Mouse (Mus musculus): Measurements from ENCODE around the gene Ddn. TPM values are rescaled to one million over a fixed set of nuclear protein-coding genes. Genes with fewer than 3 reads are reported as not detected.

Gene Ddn
- polyA plus RNA-seq, 1 experiment from 2014 or later, result 0.82 TPM

Other genes with a start within 250 kb of the Ddn start
- gene Ccnt1, start 238.6 kb downstream of the Ddn start, polyA plus RNA-seq (2016; fragmentation: Nextera tagmentation; extraction: Ambion mirVana), result 65.7 and 65.8 TPM in 2 replicates
- not detected in 2 replicates for gene 4930415O20Rik, start 238.5 kb downstream of the Ddn start, polyA plus RNA-seq (2016; fragmentation: Nextera tagmentation; extraction: Ambion mirVana)
- gene Adcy6, start 199.4 kb downstream of the Ddn start, polyA plus RNA-seq (2016; fragmentation: Nextera tagmentation; extraction: Ambion mirVana), result 14.5 and 16.3 TPM in 2 replicates
- 108 and 127 TPM in 2 replicates for gene Cacnb3, start 178.7 kb downstream of the Ddn start, polyA plus RNA-seq (2016; fragmentation: Nextera tagmentation; extraction: Ambion mirVana)
- 16.4 and 23.2 TPM in 2 replicates for gene Ddx23, start 146.6 kb downstream of the Ddn start, polyA plus RNA-seq (2016; fragmentation: Nextera tagmentation; extraction: Ambion mirVana)
- gene Rnd1, start 132.0 kb downstream of the Ddn start, polyA plus RNA-seq (2016; fragmentation: Nextera tagmentation; extraction: Ambion mirVana), result 7.8 and 9.7 TPM in 2 replicates
- gene Ccdc65, start 101.3 kb downstream of the Ddn start, polyA plus RNA-seq (2016; fragmentation: Nextera tagmentation; extraction: Ambion mirVana), result 2.1 and 2.3 TPM in 2 replicates
- gene Fkbp11, start 81.3 kb downstream of the Ddn start, polyA plus RNA-seq (2016; fragmentation: Nextera tagmentation; extraction: Ambion mirVana), result 7.7 and 8.9 TPM in 2 replicates
- gene Arf3, start 46.3 kb downstream of the Ddn start, polyA plus RNA-seq (2016; fragmentation: Nextera tagmentation; extraction: Ambion mirVana), result 69.7 and 77.4 TPM in 2 replicates
- 0.26 and 0.53 TPM in 2 replicates for gene Wnt10b, start 31.3 kb downstream of the Ddn start, polyA plus RNA-seq (2016; fragmentation: Nextera tagmentation; extraction: Ambion mirVana)
- gene Wnt1, start 19.6 kb downstream of the Ddn start, polyA plus RNA-seq (2016; fragmentation: Nextera tagmentation; extraction: Ambion mirVana), result 7.5 and 12.3 TPM in 2 replicates
- gene Prkag1, start 22.0 kb upstream of the Ddn start, polyA plus RNA-seq (2016; fragmentation: Nextera tagmentation; extraction: Ambion mirVana), result 70.1 and 79.2 TPM in 2 replicates
- gene Kmt2d, start 61.7 kb upstream of the Ddn start, polyA plus RNA-seq (2016; fragmentation: Nextera tagmentation; extraction: Ambion mirVana), result 10.4 and 12.3 TPM in 2 replicates
- 27.8 and 27.9 TPM in 2 replicates for gene Rhebl1, start 85.0 kb upstream of the Ddn start, polyA plus RNA-seq (2016; fragmentation: Nextera tagmentation; extraction: Ambion mirVana)
- gene Dhh, start 89.0 kb upstream of the Ddn start, polyA plus RNA-seq (2016; fragmentation: Nextera tagmentation; extraction: Ambion mirVana), result 1.6 and 1.9 TPM in 2 replicates
- gene Lmbr1l, start 108.7 kb upstream of the Ddn start, polyA plus RNA-seq (2016; fragmentation: Nextera tagmentation; extraction: Ambion mirVana), result 35.9 and 40.0 TPM in 2 replicates
- 1,299 and 1,329 TPM in 2 replicates for gene Tuba1b, start 125.1 kb upstream of the Ddn start, polyA plus RNA-seq (2016; fragmentation: Nextera tagmentation; extraction: Ambion mirVana)
- gene Gm49450, start 144.1 kb upstream of the Ddn start, polyA plus RNA-seq (2016; fragmentation: Nextera tagmentation; extraction: Ambion mirVana), result not detected in 2 replicates
- gene Tuba1a, start 144.2 kb upstream of the Ddn start, polyA plus RNA-seq (2016; fragmentation: Nextera tagmentation; extraction: Ambion mirVana), result 10,701 and 10,796 TPM in 2 replicates
- 62.0 and 64.6 TPM in 2 replicates for gene Tuba1c, start 220.4 kb upstream of the Ddn start, polyA plus RNA-seq (2016; fragmentation: Nextera tagmentation; extraction: Ambion mirVana)
- 109 and 168 TPM in 2 replicates for gene Prph, start 245.7 kb upstream of the Ddn start, polyA plus RNA-seq (2016; fragmentation: Nextera tagmentation; extraction: Ambion mirVana)

Data from neural tube, embryonic 12.5 days (tissue).